In the genomic region with DNA sequence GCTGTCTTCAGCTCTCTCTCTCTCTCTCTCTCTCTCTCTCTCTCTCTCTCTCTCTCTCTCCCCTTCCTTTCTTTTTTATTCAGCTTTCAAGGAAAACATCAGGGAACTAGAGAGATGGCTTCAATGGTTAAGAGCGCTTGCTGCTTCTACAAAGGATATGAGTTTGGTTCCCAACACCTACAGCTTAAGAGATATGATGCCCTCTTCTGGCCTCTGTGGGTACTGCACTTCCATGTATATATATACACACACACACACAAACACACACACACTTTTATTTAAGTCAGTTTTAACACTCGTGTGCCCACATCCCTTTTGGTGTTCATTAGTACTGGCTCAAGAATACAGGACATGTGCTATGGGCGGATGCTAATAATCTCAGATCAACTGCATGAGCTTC, we compare ENCODE assay signal across 15 mouse cellular contexts.
A peak's percentile ranks its signal among the peaks of the same experiment; 100 is the strongest.
DNase-seq lines count a peak whose midpoint lies in the region; ATAC-seq and TF ChIP-seq lines count a peak whose summit lies in the region.
"Had no signal": no experiment of that assay in that cellular context is flagged by ENCODE, and none has a peak within 500 bp of the region (broad histone marks: within the 10 kb centered on the region; RNA-seq: fewer than 3 reads in every experiment).

No protein-coding gene starts in this region.

- H3K27me3 ChIP-seq in liver, embryonic 14.5 days (ENCODE audit: control insufficient read depth, insufficient read depth, low read length): no peaks in the 10 kb centered on the region
- no peaks in the 10 kb centered on the region for H3K27me3 ChIP-seq in liver, embryonic 11.5 days (replicated peaks; ENCODE audit: control insufficient read depth, insufficient read depth, low read length)
- no peaks in the 10 kb centered on the region for H3K27me3 ChIP-seq in liver, postnatal 0 days (ENCODE audit: insufficient read depth, low read length)

- H3K27ac ChIP-seq in gastrocnemius, adult 2 months: no peak overlapping the region
- no peak overlapping the region for H3K27ac ChIP-seq in liver, embryonic 14.5 days
- H3K27ac ChIP-seq in liver, embryonic 11.5 days (ENCODE audit: low read depth, low read length): no peak overlapping the region
- H3K27ac ChIP-seq in liver, postnatal 0 days (ENCODE audit: low read depth): no peak overlapping the region
- H3K27ac ChIP-seq: heart, embryonic 13.5 days had no signal

- TF ChIP-seq EP300 in liver, embryonic 14.5 days (IDR thresholded peaks at IDR 0.05; ENCODE audit: low read depth): no peak
- TF ChIP-seq EP300 in liver, postnatal 0 days (IDR thresholded peaks at IDR 0.05; ENCODE audit: low read depth): no peak

- peak; percentile 4; the same call in 1 of the 2 replicates for TF ChIP-seq CTCF in gastrocnemius, adult 2 months (IDR thresholded peaks at IDR 0.05)
- peak; percentile 58; the same call in 1 of the 2 replicates for TF ChIP-seq CTCF in liver, embryonic 14.5 days (IDR thresholded peaks at IDR 0.05; ENCODE audit: low read depth)
- peak; percentile 42 for TF ChIP-seq CTCF in liver, postnatal 0 days (IDR thresholded peaks at IDR 0.05; ENCODE audit: low read depth)

- 65% methylated on average over 3 of the region's 3 CpGs for WGBS in liver, embryonic 14.5 days (ENCODE audit: insufficient replicate concordance)
- WGBS in liver, embryonic 11.5 days: 86% methylated on average over 3 of the region's 3 CpGs
- 88% methylated on average over 3 of the region's 3 CpGs for WGBS in liver, postnatal 0 days (ENCODE audit: insufficient replicate concordance)

- no peak for ATAC-seq in liver, embryonic 14.5 days (ENCODE audit: insufficient read depth)
- no peak for ATAC-seq in liver, embryonic 11.5 days (replicated peaks; ENCODE audit: low FRiP score)
- no peak for ATAC-seq in liver, postnatal 0 days

- H3K4me3 ChIP-seq in gastrocnemius, adult 2 months: no peak overlapping the region
- H3K4me3 ChIP-seq in liver, embryonic 14.5 days (ENCODE audit: insufficient read depth in 1 of 2, low read depth in 2 of 2, low read length in 2 of 2): no peak overlapping the region
- no peak overlapping the region for H3K4me3 ChIP-seq in liver, embryonic 11.5 days (ENCODE audit: low read depth, low read length)
- H3K4me3 ChIP-seq in liver, postnatal 0 days (ENCODE audit: low read depth, low read length): no peak overlapping the region
- H3K4me3 ChIP-seq: erythroblast, embryonic 14.5 days; heart, embryonic 13.5 days; limb, embryonic 10.5 days had no signal

- H3K4me1 ChIP-seq in liver, embryonic 14.5 days (replicated peaks; ENCODE audit: control insufficient read depth in 2 of 2, insufficient read depth in 2 of 2, low read length in 1 of 2): no peaks in the 10 kb centered on the region
- H3K4me1 ChIP-seq in liver, embryonic 11.5 days (replicated peaks; ENCODE audit: control insufficient read depth, insufficient read depth, low read length): no peaks in the 10 kb centered on the region
- no peaks in the 10 kb centered on the region for H3K4me1 ChIP-seq in liver, postnatal 0 days (ENCODE audit: insufficient read depth)

- H3K4me2 ChIP-seq in liver, embryonic 14.5 days (ENCODE audit: low read depth): no peak overlapping the region
- no peak overlapping the region for H3K4me2 ChIP-seq in liver, embryonic 11.5 days
- H3K4me2 ChIP-seq in liver, postnatal 0 days (ENCODE audit: low read depth, low read length): no peak overlapping the region
- H3K4me2 ChIP-seq: heart, embryonic 13.5 days had no signal

- no peak for DNase-seq in gastrocnemius, adult 2 months
- DNase-seq in gastrocnemius, postnatal 14 days: no peak
- no peak for DNase-seq in liver, embryonic 14.5 days (ENCODE audit: low read depth in 3 of 3, low spot score in 3 of 3)
- DNase-seq in liver, embryonic 11.5 days (ENCODE audit: low spot score): no peak
- peak; percentile 66 for DNase-seq in ES-CJ7 (ENCODE audit: low read depth, low spot score)
- DNase-seq in liver, postnatal 0 days: peak; percentile 34
- DNase-seq in layer of hippocampus, adult 9-11 months: no peak
- DNase-seq: cerebellum, postnatal 14 days; kidney, adult 18-20 months; kidney, postnatal 36 days; layer of hippocampus, postnatal 36 days; midbrain, embryonic 14.5 days had no signal

- H3K36me3 ChIP-seq in liver, embryonic 14.5 days (replicated peaks; ENCODE audit: control insufficient read depth, insufficient read depth, low read depth): no peaks in the 10 kb centered on the region
- H3K36me3 ChIP-seq in liver, embryonic 11.5 days (ENCODE audit: control insufficient read depth, insufficient read depth, low read length): no peaks in the 10 kb centered on the region
- H3K36me3 ChIP-seq in liver, postnatal 0 days (replicated peaks; ENCODE audit: insufficient read depth, low read length): no peaks in the 10 kb centered on the region
- H3K36me3 ChIP-seq: heart, embryonic 13.5 days had no signal

- no peak overlapping the region for H3K9ac ChIP-seq in liver, embryonic 14.5 days (replicated peaks)
- H3K9ac ChIP-seq in liver, embryonic 11.5 days (ENCODE audit: low read depth, low read length): no peak overlapping the region
- no peak overlapping the region for H3K9ac ChIP-seq in liver, postnatal 0 days (replicated peaks)
- H3K9ac ChIP-seq: heart, embryonic 13.5 days had no signal

- intact Hi-C loops in gastrocnemius, adult 2 months (cut with DNase I): no loop called here
- intact Hi-C loops in gastrocnemius, postnatal 14 days (cut with DNase I; ENCODE audit: low total_unique reads): no loop called here

- H3K9me3 ChIP-seq in liver, embryonic 14.5 days (ENCODE audit: control insufficient read depth, low read length): no peaks in the 10 kb centered on the region
- H3K9me3 ChIP-seq in liver, embryonic 11.5 days (ENCODE audit: control insufficient read depth, low read length): no peaks in the 10 kb centered on the region
- no peaks in the 10 kb centered on the region for H3K9me3 ChIP-seq in liver, postnatal 0 days (ENCODE audit: low read length)
- H3K9me3 ChIP-seq: heart, embryonic 13.5 days; limb, embryonic 10.5 days had no signal

Comparison
In these comparisons a context has a peak if more than half of its experiments do, and no peak if none do; other contexts are left out.
1. DNase-seq: peak in ES-CJ7 (single experiment) and liver, postnatal 0 days (single experiment); none in gastrocnemius, adult 2 months (single experiment), gastrocnemius, postnatal 14 days (single experiment), liver, embryonic 14.5 days (0 of 3), liver, embryonic 11.5 days (single experiment) and layer of hippocampus, adult 9-11 months (single experiment).
2. CTCF ChIP-seq: peak in every context shown above with its lines; median percentile 58 in liver, embryonic 14.5 days; 42 in liver, postnatal 0 days; 4 in gastrocnemius, adult 2 months.